Mouse (Mus musculus) cerebellum, adult 11-12 months (tissue): ENCODE results near the gene Eif4e3.
A peak's percentile ranks its signal among the peaks of the same experiment; 100 is the strongest.

ENCODE experiments used
- DNase-seq: peaks from one replicate; pipeline ENCODE4 v3.0.0; 2022

Eif4e3 gene

GRCm38 (mm10) chr6:99663232-99663631 is 3.3 kb downstream of the Eif4e3 start:
- DNase-seq, result no peak

GRCm38 (mm10) chr6:99660443-99660842 is 6.1 kb downstream of the Eif4e3 start:
- no peak for DNase-seq

GRCm38 (mm10) chr6:99658586-99658985 is 8.0 kb downstream of the Eif4e3 start:
- no peak for DNase-seq

- DNase-seq, result no peak
Observed at GRCm38 (mm10) chr6:99656088-99656487, 10.5 kb downstream of the Eif4e3 start.

GRCm38 (mm10) chr6:99655488-99655887 is 11.1 kb downstream of the Eif4e3 start:
- no peak for DNase-seq

GRCm38 (mm10) chr6:99654343-99654742 is 12.2 kb downstream of the Eif4e3 start:
- DNase-seq, result no peak

GRCm38 (mm10) chr6:99652341-99652740 is 14.2 kb downstream of the Eif4e3 start:
- no peak for DNase-seq

GRCm38 (mm10) chr6:99649307-99649706 is 17.3 kb downstream of the Eif4e3 start:
- DNase-seq, result no peak

- DNase-seq, result no peak
Observed at GRCm38 (mm10) chr6:99646344-99646743, 20.2 kb downstream of the Eif4e3 start.

GRCm38 (mm10) chr6:99644876-99645275 is 21.7 kb downstream of the Eif4e3 start:
- no peak for DNase-seq

- no peak for DNase-seq
Observed at GRCm38 (mm10) chr6:99644386-99644785, 22.2 kb downstream of the Eif4e3 start.

GRCm38 (mm10) chr6:99643439-99644199 is 23.0 kb downstream of the Eif4e3 start:
- no peak for DNase-seq

- DNase-seq, result no peak
Observed at GRCm38 (mm10) chr6:99637456-99637855, 29.1 kb downstream of the Eif4e3 start.

GRCm38 (mm10) chr6:99636801-99637200 is 29.8 kb downstream of the Eif4e3 start:
- no peak for DNase-seq

GRCm38 (mm10) chr6:99636121-99636520 is 30.4 kb downstream of the Eif4e3 start:
- no peak for DNase-seq

GRCm38 (mm10) chr6:99632121-99632980 is 34.2 kb downstream of the Eif4e3 start:
- no peak for DNase-seq

- DNase-seq, result no peak
Observed at GRCm38 (mm10) chr6:99631637-99632036, 34.9 kb downstream of the Eif4e3 start.

- peak; percentile 71 for DNase-seq
Observed at GRCm38 (mm10) chr6:99629726-99630458, 36.7 kb downstream of the Eif4e3 start.

GRCm38 (mm10) chr6:99626347-99626746 is 40.2 kb downstream of the Eif4e3 start:
- no peak for DNase-seq

GRCm38 (mm10) chr6:99625803-99626202 is 40.8 kb downstream of the Eif4e3 start:
- DNase-seq, result no peak

- no peak for DNase-seq
Observed at GRCm38 (mm10) chr6:99625306-99625705, 41.3 kb downstream of the Eif4e3 start.

- no peak for DNase-seq
Observed at GRCm38 (mm10) chr6:99624542-99624941, 42.0 kb downstream of the Eif4e3 start.

- DNase-seq, result no peak
Observed at GRCm38 (mm10) chr6:99623641-99624040, 42.9 kb downstream of the Eif4e3 start.
